Mouse (Mus musculus) large intestine, adult 2 months (tissue): Measurements from ENCODE around the gene Mapk11. TPM values are rescaled to one million over a fixed set of nuclear protein-coding genes. Genes with fewer than 3 reads are reported as not detected.

ENCODE experiments used
- DNase-seq: peaks from one replicate; pipeline ENCODE4 v3.0.0-alpha.2; 2012; ENCODE audit warnings: low read depth, low spot score
- WGBS: fragments of 180-500 bp; shearing (Covaris S2); methylation state at CpG from one replicate; pipeline ENCODE4 v1.1.7; 2018; 5-methylcytosine and 5-hydroxymethylcytosine counted together
- polyA plus RNA-seq: library from polyadenylated mRNA; depleted of rRNA; stranded (reverse); fragments of >200 nt; gene quantifications from 2 replicates; pipeline ENCODE4 v1.2.3, GENCODE M21; 2012

Mapk11 gene
- polyA plus RNA-seq, 1 experiment, result 4.4 TPM

DNA sequence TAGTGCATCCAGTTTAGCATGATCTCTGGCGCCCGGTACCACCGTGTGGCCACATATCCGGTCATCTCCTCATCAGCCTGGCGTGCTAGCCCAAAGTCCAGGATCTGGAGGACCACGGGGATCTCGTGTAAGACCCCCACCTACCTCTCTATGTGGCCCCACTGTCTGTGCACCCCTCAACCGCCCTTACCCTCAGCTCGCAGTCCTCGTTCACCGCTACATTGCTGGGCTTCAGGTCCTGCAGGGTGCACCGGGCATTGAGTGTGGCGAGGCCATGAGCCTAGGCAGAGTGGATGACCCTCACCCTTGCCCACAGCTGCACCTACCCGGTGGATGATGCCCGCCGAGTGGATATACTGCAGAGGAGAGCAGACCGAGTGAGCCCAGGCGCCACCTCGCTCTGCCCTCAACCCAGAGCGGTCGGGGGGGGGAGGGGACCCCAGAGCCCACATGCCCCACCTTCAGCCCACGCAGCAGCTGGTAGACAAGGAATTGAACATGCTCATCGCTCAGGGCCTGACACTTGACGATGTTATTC lies 3.5 kb downstream of the Mapk11 start:
- 68% methylated on average over 24 of the region's 24 CpGs for WGBS
- no peak for DNase-seq

DNA sequence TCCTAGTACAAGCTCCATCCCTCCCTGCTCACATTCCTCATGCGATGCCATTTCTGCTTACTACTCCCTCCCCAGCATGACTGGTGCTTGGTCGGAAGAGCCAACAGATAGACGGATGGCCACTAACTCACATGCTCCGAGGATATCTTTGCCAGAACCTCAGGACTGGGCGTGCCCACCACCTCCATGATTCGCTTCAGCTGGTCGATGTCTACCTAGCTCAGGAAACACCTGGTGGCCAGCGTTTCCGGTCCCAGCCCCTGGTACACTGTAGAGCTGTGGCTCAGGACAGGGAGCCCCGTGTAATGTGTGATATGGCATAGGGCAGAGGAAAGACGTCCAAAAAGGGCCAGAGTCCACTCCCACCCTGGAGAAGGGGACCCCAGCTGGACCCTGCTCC lies 4.5 kb downstream of the Mapk11 start:
- 68% methylated on average over 11 of the region's 11 CpGs for WGBS
- no peak for DNase-seq

DNA sequence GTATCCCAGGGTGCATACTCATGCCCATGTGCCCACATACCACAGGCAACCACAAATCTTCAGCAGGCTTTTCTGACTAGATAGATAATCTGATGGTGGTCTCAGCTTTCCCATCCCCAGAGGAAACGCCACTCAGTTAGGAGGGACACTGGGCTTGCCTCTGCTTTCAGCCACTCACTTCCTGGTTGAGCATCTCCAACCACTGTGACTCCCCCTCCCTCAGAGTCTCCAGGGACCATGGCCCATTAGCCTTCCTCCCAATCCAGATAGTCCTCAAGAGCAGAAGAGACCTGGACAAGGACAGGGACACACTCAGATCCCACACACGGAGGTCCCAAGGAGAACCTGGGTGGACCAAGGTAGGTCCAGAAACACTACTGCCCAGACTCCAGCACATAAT lies 6.3 kb downstream of the Mapk11 start:
- 75% methylated on average over 2 of the region's 2 CpGs for WGBS
- DNase-seq, result no peak

DNA sequence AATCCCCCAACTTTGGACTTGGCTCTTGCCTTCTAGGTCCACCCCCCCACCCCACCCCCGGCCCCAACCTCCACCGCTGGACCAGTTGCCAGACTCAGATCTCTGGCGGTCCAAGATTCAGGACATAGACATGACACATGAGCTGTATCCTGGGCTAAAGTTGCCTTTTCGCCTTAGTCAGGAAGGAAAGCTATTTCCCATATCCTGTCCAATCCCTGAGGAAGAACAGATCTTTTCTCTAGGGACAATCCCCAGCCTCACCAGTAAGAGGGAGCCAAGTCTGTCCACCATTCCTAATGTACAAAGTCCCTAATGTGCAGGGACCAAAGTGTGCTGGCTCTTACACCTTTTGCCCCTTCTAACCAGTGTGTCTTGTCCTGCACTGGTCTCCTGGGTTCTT lies 7.5 kb downstream of the Mapk11 start:
- DNase-seq, result no peak
- WGBS, result 62% methylated on average over 4 of the region's 4 CpGs

DNA sequence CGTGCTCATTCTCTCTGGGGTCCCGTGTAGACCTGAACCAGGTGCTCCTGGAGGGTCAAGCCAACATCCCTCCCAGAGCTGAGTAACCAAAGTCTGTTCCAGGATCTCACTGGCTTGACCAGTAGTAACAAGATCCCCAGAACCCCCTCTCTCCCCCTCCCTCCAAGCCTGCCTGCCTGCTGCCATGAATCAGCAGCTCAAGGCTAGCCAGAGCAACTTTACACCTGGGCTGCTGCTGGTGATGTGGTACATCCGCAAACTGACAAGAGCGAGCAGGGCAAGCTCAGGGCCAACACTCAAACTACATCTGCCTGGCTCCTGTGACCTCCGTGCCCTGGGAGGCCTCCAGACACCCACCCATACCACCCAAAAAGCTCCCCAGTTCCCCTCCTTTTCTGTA lies 8.0 kb downstream of the Mapk11 start:
- 26% methylated on average over 5 of the region's 5 CpGs for WGBS
- no peak for DNase-seq

DNA sequence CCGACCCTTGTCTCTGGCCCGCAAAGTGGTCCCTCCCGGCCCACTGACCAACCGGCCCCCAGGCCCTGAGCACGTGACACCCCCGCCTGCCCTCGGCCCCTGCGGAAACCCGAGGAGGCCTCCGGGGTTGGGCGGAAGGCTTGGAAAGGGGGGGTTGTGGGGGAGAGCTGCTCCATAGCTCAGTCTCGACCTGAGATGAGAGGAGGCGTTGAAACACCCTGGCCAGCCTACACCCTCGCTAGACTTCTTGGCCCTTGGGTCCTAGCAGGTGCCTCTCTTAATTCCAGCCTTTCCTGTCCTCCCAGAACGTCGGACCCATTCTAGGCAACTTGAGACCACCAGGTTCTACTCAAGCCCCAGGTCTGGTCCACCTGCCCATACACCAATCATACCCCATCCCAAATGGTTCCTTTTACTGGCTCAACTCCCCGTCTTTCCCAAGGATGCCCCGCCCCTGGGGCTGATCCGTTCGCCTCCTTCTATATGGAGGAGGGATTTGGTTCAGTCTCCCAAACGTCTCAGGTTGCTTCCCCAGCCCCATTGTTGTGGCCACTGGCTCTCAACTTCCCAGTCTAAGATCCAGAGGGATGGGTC lies 8.7 kb downstream of the Mapk11 start, which contains the start of gene Mapk12:
Gene Mapk12 (minus strand): TSS at position 45 of the 594 bp plus-strand sequence.
- DNase-seq, result no peak
- WGBS, result 2% methylated on average over 21 of the region's 21 CpGs

DNA sequence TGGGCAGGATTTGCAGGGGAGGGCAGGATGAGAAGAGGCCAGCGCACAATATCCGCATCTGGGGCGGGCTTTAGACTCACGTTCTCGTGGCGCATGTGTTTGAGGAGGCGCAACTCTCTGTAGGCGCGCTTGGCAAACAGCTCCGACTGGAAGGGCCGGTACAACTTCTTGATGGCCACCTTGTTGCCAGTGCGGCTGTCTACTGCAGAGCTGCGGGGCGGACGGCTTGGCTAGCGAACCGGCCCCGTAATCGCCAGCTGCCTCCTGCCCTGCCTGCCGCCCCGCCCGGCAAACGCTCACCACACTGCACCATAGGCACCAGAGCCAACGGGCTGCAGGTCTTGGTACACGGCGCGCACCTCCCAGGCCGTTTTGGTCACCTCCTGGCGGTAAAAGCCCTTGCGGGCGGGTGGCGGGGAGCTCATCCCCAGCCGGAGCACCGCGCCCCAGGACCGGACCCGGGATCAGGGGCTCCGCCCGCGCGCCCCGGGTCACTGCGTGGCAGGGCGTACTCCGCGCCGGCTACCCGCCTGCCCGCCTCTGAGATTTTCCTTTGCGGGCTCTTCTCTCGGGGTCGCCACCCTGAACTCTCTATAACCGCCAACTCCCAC lies 9.3 kb downstream of the Mapk11 start:
- under 1% methylated on average over 53 of the region's 53 CpGs for WGBS
- DNase-seq, result no peak

DNA sequence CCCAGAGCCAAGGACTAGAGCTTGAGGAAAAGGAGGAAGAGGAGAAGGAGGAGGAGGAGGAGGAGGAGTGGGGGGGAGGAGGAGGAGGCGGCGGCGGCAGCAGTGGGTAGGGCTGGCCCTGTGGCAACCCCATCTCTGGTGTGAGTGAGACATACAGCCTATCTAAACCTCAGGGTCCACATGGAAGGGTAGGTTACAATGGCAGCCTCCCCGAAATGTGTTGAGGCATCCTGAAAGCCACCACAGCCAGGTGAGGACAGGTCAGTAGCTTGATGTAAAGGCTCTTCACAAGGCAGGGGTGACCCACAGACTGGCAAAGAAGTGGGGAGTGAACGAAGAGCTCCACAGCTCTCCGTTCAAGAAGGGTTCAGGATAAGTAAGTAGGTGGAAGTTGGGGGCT lies 10.9 kb downstream of the Mapk11 start:
- WGBS, result 93% methylated on average over 6 of the region's 6 CpGs
- no peak for DNase-seq

DNA sequence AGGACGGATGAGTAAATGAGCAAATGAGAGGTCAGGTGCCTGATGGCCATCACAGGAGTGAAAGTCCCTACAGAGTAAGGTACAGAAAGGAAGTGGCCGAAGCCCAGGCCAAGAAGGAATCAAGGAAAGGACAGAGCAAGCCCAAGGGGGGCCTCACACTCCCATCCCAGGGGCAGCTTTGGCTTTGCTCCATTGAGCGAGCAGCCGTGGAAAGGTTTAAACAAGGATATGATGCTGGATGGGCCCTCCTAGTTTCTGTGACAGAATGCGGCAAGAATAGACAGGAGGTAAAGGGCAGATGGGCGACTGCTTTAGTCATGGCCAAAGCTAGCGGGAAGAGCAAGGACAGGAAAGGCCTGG lies 11.4 kb downstream of the Mapk11 start:
- WGBS, result 86% methylated on average over 7 of the region's 7 CpGs
- DNase-seq, result no peak

DNA sequence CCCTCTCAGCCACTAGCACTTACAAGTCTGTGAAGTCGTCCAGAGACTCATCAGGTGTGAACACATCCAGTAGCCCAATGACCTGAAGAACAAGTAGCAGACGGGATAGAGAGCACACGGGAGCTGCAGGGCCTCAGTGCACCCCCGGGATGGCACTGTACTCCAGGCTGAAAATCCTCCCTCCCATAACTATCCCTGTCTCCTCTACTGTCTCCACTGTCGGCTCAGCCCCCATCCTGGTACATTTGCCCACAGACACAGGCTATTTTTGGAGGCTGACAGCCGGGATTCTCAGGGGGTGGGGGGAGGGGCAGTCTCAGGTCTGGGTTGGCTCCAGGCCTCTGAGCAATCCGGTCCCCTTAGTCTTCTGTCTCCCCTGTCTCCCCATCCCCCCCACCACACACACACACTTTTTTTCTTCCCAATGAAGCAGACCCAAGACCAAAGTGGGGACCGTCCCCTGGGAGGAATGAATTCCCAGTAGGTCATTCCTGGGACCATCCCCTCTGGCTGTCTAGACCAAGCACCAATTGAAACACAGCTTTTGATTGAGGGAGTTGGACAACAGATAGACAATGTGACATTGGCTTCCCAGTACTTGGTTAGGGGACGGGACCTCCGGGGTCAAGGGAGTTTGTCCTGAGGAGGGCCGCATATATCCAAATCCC lies 11.9 kb downstream of the Mapk11 start:
- no peak for DNase-seq
- 75% methylated on average over 11 of the region's 11 CpGs for WGBS

DNA sequence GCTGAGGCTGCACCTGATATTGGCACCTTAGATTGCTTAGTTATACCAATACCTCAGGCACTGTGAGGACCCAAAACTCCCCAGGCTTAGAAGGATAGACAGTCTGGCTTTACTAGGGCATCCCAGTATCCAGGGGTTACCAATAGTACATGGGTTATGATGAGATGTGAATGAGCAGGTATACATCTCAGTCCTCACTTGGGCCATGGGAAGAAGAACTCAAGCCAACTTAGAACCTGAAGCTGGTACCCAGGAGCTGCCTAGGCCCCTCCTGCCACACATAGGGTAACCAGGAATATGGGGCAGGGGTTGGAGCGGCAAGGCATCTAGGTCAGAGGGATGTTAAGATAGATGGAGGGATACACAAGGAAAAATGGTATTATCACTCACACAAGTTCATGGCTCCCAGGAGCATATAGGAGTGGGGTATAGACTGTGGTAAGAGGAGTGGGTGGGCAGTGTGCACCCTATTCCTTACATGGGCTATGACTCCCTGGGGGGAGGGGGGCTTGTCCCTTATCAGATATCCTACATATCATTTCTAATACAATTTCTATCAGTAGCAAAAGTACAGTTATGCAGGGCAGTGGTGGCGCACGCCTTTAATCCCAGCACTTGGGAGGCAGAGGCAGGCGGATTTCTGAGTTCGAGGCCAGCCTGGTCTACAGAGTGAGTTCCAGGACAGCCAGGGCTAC lies 12.8 kb downstream of the Mapk11 start:
- WGBS, result 95% methylated on average over 5 of the region's 5 CpGs
- no peak for DNase-seq

DNA sequence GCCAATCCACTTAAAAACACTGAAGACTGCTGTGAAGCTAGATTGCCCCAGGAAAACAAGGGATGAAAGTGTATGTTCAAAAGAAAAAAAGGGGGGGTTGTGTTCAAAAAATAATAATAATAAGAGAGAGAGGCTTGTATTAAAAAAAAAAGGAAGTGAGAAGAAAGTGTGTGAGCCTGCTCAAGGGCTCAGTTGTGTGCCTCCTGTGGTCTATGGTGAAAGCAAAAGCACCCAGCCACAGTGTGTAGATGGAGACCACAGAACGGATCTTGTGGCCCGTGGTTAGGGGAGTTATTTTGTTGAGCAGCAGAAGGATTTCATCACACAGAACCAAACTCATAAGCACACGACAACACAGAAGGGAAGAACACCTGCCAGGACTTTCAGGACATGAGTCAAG lies 18.1 kb downstream of the Mapk11 start:
- no peak for DNase-seq

DNA sequence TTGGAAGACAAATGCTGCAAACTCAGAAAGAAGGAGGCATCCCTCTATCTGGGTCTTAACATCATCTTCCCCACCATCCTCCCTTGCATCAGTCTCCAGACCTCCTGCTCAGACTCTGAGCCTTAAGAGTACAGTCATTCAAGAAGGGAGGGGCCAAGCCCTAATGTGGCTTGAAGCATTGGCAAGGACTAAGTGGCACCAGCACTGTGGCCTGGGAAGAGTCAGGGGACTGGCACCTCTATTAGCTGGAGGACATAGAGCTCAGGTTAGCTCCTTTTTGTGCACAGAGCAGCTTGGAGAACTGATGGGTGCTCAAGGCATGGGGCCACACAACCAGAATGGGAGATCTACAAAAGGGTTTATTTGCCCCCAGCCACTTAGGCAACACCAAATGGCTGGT lies 19.2 kb downstream of the Mapk11 start:
- DNase-seq, result no peak

More for the DNA sequence above, 18.1 kb downstream of the Mapk11 start:
- 78% methylated on average over 3 of the region's 3 CpGs for WGBS

DNA sequence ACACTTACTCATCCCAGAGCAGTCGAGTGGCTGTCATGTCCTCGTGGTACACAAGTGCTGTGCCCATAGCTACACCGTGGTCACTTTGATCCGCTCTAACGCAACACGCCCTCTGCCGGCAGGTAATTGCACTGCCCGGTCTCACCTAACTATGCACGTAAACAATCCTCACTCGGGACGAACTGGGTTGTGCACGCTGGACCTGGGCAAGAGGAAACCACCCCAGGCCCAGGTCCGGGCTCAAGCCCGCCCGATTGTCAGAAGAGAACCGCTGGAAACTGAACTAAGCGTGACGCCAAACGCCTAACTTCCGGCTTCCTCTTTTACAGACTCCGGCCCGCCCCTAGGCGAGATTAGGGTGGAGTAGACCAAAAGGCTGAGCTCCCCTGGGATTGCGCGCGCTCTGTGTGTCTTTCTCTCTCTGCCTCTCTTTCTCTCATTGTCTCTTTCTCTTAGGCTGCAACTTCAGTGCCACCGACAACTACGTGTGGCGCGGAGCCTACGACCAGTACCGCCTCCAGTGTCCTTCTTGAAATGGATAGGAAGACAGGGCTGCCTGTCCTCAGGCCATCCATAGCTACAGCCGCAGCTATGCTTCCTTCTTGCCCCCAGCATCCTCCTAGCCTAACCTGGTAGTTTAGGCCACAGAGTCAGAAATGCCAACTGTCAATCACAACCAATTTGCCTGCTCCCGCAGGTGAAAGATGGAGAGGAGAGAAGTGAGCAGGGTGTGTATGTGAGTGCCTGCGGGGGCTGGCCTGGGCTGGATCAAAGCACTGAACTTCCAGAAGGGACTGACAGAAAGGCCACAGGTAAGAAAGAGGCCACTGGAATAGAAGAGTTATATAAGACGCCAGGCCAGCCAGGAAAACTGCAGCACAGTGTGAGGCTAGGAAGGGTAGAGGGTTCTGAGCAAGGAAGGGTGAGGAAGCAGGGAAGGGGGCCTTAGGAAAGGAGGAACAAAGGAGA lies 20.8 kb downstream of the Mapk11 start, which contains the start of gene Hdac10:
Gene Hdac10 (minus strand): TSS at position 319 of the 969 bp plus-strand sequence.
- 4% methylated on average over 36 of the region's 36 CpGs for WGBS
- DNase-seq, result peak; percentile 75

DNA sequence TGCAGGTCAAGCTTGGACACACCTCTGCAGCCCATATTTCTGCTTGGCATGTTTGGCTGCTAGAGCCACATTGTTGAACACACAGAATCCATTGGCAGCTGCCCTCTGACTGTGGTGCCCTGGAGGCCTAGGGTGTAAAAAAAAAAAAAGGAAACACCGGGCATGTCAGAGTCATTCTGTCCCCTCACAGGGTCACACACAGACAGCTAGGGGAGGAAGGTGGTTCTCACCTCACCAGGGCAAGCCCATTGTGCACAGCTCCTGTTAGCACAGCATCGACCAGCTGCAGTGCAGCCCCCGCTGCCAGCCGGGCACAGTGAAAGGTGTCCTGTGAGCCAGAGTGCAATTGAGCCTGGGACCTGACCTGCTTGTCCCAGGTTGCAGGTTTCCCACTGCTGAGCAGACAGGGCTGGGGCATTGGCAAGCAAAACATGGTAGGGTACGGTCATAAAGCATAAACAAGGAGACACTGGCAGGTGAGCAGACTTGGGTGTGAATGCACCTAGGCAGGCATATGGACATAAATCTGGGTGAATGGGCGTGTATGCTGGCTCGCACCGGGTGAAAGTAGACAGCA lies 22.0 kb downstream of the Mapk11 start:
- 29% methylated on average over 8 of the region's 8 CpGs for WGBS
- no peak for DNase-seq

DNA sequence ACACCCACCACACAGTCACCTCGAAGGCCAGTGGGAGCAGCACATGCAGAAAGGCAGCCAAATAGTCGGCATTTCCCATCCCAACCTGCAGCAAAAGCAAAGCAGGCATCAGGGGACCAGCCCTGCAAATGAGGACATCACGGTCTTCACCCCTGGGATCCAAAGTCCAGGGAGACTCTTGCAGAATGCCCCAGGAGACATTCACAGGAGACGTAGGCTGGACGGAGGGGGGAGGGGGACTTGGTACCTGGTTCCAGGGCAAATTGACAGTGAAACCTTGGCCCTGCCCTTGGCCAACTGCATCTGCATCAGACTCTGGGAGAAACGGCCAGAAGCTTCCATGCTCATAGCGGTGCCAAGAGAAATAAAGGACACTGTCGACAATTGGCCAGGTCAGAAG lies 22.8 kb downstream of the Mapk11 start:
- WGBS, result 90% methylated on average over 8 of the region's 8 CpGs
- no peak for DNase-seq

DNA sequence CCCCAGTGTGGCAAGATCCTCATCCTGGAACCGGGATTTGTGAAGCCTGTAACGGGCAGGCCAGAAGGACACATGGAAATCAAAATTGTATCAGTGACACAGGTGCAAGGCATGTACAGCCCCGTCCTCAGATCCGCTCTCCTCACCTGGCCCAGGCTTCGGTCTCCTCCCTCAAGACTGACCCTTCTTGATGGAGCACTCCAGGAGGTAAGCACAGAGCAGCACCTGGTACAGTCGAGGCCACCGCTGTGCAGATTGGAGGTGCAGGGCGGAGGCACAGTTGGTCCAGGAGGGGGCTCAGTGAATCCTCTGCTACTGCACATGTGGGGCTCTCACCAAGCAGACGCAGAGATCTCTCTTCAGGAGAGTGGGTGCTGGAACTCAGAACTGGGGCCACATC lies 24.1 kb downstream of the Mapk11 start:
- no peak for DNase-seq
- WGBS, result 94% methylated on average over 9 of the region's 9 CpGs

DNA sequence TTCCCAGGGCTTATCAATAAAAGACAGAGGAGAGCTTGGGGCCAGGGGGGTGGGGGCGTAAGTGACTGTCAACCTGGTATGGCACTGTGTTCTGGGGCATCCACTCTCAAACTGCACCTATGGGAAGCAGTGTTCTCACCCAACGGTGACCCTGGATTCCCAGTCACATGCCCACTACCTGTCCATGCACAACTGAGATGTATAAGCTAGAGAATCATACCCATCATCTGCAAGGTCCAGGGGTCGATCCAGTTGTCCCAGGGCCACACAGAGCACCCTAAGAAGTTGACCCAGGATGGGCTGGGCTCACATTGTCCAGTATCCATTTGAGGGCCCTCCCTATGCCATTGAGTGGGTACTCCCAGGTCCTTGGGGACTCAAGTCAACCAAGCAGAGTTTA lies 25.1 kb downstream of the Mapk11 start:
- DNase-seq, result no peak
- 90% methylated on average over 3 of the region's 3 CpGs for WGBS

DNA sequence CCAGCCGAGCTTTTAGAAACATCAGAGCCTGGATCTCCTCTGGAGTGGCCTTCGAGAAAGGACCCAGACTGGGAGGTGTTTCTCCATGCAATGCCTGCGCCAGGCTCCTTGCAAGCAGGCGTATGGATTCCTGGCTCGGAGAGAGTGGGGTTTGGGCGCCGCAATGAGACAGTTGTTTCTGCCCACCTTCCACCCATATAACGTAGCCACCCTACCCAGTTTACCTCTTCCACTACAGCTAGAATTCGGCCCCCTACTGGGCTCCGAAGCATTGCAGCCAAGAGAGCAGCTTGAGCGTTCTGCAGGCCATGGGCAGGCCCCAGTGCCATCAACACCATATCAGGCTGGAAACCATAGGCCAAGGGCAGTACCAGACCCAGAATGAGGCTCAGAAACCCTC lies 25.8 kb downstream of the Mapk11 start:
- no peak for DNase-seq
- 42% methylated on average over 11 of the region's 11 CpGs for WGBS
